ENCODE assay signal across 8 mouse cellular contexts in the genomic region with DNA sequence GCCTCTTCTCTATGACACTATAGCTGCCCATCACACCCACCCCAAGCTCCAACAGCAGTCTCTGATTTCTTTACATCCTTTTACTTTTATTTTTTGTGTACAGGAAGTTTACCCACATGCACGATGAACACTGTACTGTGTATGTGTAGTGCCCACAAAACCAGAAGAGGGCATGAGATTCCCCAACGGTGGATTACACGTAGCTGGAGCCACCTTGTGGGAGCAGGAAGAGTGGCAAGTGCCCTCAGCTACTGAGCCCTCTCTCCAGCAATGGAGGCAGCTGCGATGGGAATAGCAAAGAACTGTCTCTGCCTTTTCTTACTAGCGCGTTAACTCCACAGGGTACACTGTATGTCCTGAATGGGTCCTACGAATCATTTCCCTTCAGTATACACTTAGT. TPM values are rescaled to one million over a fixed set of nuclear protein-coding genes. Genes with fewer than 3 reads are reported as not detected.
A peak's percentile ranks its signal among the peaks of the same experiment; 100 is the strongest.
DNase-seq lines count a peak whose midpoint lies in the region; ATAC-seq and TF ChIP-seq lines count a peak whose summit lies in the region.

No protein-coding gene starts in this region.

- peaks cover 49% of the 10 kb centered on the region for H3K36me3 ChIP-seq in forebrain, embryonic 12.5 days (replicated peaks)
- peaks cover 26% of the 10 kb centered on the region for H3K36me3 ChIP-seq in intestine, embryonic 15.5 days
- peaks cover 31% of the 10 kb centered on the region for H3K36me3 ChIP-seq in liver, embryonic 11.5 days (ENCODE audit: control insufficient read depth, insufficient read depth, low read length)
- H3K36me3 ChIP-seq in neural tube, embryonic 12.5 days, result peaks cover 60% of the 10 kb centered on the region

- ATAC-seq in forebrain, embryonic 12.5 days (ENCODE audit: low FRiP score), result 0 out of 2 replicates have a peak, but pooled peaks have one; percentile 51
- peak; percentile 80 for ATAC-seq in intestine, embryonic 15.5 days
- ATAC-seq in liver, embryonic 11.5 days (replicated peaks; ENCODE audit: low FRiP score), result 0 out of 2 replicates have a peak, but pooled peaks have one; percentile 31
- ATAC-seq in neural tube, embryonic 12.5 days (ENCODE audit: low FRiP score, low read depth), result peak; percentile 63; the same call in 1 of the 2 replicates

- H3K27me3 ChIP-seq in forebrain, embryonic 12.5 days, result no peaks in the 10 kb centered on the region
- H3K27me3 ChIP-seq in intestine, embryonic 15.5 days (replicated peaks), result no peaks in the 10 kb centered on the region
- H3K27me3 ChIP-seq in liver, embryonic 11.5 days (replicated peaks; ENCODE audit: control insufficient read depth, insufficient read depth, low read length), result no peaks in the 10 kb centered on the region
- H3K27me3 ChIP-seq in neural tube, embryonic 12.5 days (replicated peaks), result no peaks in the 10 kb centered on the region

- H3K4me1 ChIP-seq in forebrain, embryonic 12.5 days, result no peaks in the 10 kb centered on the region
- no peaks in the 10 kb centered on the region for H3K4me1 ChIP-seq in intestine, embryonic 15.5 days (replicated peaks)
- H3K4me1 ChIP-seq in liver, embryonic 11.5 days (replicated peaks; ENCODE audit: control insufficient read depth, insufficient read depth, low read length), result no peaks in the 10 kb centered on the region
- H3K4me1 ChIP-seq in neural tube, embryonic 12.5 days, result no peaks in the 10 kb centered on the region

- no peak overlapping the region for H3K4me2 ChIP-seq in forebrain, embryonic 12.5 days
- no peak overlapping the region for H3K4me2 ChIP-seq in intestine, embryonic 15.5 days (replicated peaks)
- no peak overlapping the region for H3K4me2 ChIP-seq in liver, embryonic 11.5 days
- H3K4me2 ChIP-seq in neural tube, embryonic 12.5 days (replicated peaks), result no peak overlapping the region

- H3K4me3 ChIP-seq in forebrain, embryonic 12.5 days (replicated peaks), result no peak overlapping the region
- H3K4me3 ChIP-seq in intestine, embryonic 15.5 days (replicated peaks), result no peak overlapping the region
- H3K4me3 ChIP-seq in liver, embryonic 11.5 days (ENCODE audit: low read depth, low read length), result no peak overlapping the region
- H3K4me3 ChIP-seq in neural tube, embryonic 12.5 days, result no peak overlapping the region

- DNase-seq in urinary bladder, postnatal 14 days (ENCODE audit: low spot score), result peak; percentile 53
- DNase-seq in urinary bladder, adult 2 months (ENCODE audit: low spot score), result no peak
- DNase-seq in brain, embryonic 14.5 days (ENCODE audit: low read depth), result peak; percentile 79
- no peak for DNase-seq in liver, embryonic 11.5 days (ENCODE audit: low spot score)
- DNase-seq in ovary, postnatal 10 days (ENCODE audit: low spot score), result no peak

- no peak for TF ChIP-seq POLR2A in brain, embryonic 14.5 days (IDR thresholded peaks at IDR 0.05; ENCODE audit: borderline replicate concordance, extremely low read depth, insufficient read depth, insufficient read length, poor library complexity, severe bottlenecking)

- TF ChIP-seq CTCF in brain, embryonic 14.5 days (IDR thresholded peaks at IDR 0.05; ENCODE audit: borderline replicate concordance, extremely low read depth, insufficient read depth, insufficient read length), result peak; percentile 82

- WGBS in forebrain, embryonic 12.5 days, result 57% methylated on average over 7 of the region's 7 CpGs
- 60% methylated on average over 7 of the region's 7 CpGs for WGBS in intestine, embryonic 15.5 days
- 64% methylated on average over 7 of the region's 7 CpGs for WGBS in liver, embryonic 11.5 days
- 63% methylated on average over 7 of the region's 7 CpGs for WGBS in neural tube, embryonic 12.5 days

- H3K9me3 ChIP-seq in forebrain, embryonic 12.5 days, result no peaks in the 10 kb centered on the region
- no peaks in the 10 kb centered on the region for H3K9me3 ChIP-seq in intestine, embryonic 15.5 days
- no peaks in the 10 kb centered on the region for H3K9me3 ChIP-seq in liver, embryonic 11.5 days (ENCODE audit: control insufficient read depth, low read length)
- H3K9me3 ChIP-seq in neural tube, embryonic 12.5 days, result no peaks in the 10 kb centered on the region

- no peak overlapping the region for H3K27ac ChIP-seq in forebrain, embryonic 12.5 days
- no peak overlapping the region for H3K27ac ChIP-seq in intestine, embryonic 15.5 days
- no peak overlapping the region for H3K27ac ChIP-seq in liver, embryonic 11.5 days (ENCODE audit: low read depth, low read length)
- H3K27ac ChIP-seq in neural tube, embryonic 12.5 days, result no peak overlapping the region

- no peak overlapping the region for H3K9ac ChIP-seq in forebrain, embryonic 12.5 days
- H3K9ac ChIP-seq in intestine, embryonic 15.5 days, result no peak overlapping the region
- no peak overlapping the region for H3K9ac ChIP-seq in liver, embryonic 11.5 days (ENCODE audit: low read depth, low read length)
- no peak overlapping the region for H3K9ac ChIP-seq in neural tube, embryonic 12.5 days

RNA-seq across cellular contexts. Expression of a gene that starts 37.6 kb away (rescaled TPM):
- 19.8 and 23.9 TPM in 2 replicates for polyA plus RNA-seq in urinary bladder, adult 2 months (2012; rRNA removed)
- polyA plus RNA-seq in brain, embryonic 14.5 days (2012; rRNA removed), result 8.1 and 15.2 TPM in 2 replicates
- 14.3 and 15.3 TPM in 2 replicates for polyA plus RNA-seq in forebrain, embryonic 12.5 days (2016; fragmentation: Nextera tagmentation; extraction: Ambion mirVana)
- polyA plus RNA-seq in intestine, embryonic 15.5 days (2015; fragmentation: Nextera tagmentation; extraction: Ambion mirVana), result 22.3 and 24.1 TPM in 2 replicates
- polyA plus RNA-seq in liver, embryonic 11.5 days (2014; fragmentation: Nextera tagmentation; extraction: Ambion mirVana), result 19.8 and 20.6 TPM in 2 replicates
- polyA plus RNA-seq in neural tube, embryonic 12.5 days (2016; fragmentation: Nextera tagmentation; extraction: Ambion mirVana), result 13.2 and 14.2 TPM in 2 replicates

Comparison
In these comparisons a context has a peak if more than half of its experiments do, and no peak if none do; other contexts are left out.
1. DNase-seq: peak in urinary bladder, postnatal 14 days (single experiment) and brain, embryonic 14.5 days (single experiment); none in urinary bladder, adult 2 months (single experiment), liver, embryonic 11.5 days (single experiment) and ovary, postnatal 10 days (single experiment).
2. Peak in every context shown above with its lines, with median percentiles within 50 percentile points of each other: ATAC-seq.